Mouse (Mus musculus) NIH3T3 (cell line): ENCODE measurements around the gene Hoxa4.

ENCODE experiments used
- DNase-seq: peaks from one replicate; pipeline ENCODE4 v3.0.0-alpha.2; 2012; ENCODE audit warnings: low read depth

Hoxa4 gene

DNA sequence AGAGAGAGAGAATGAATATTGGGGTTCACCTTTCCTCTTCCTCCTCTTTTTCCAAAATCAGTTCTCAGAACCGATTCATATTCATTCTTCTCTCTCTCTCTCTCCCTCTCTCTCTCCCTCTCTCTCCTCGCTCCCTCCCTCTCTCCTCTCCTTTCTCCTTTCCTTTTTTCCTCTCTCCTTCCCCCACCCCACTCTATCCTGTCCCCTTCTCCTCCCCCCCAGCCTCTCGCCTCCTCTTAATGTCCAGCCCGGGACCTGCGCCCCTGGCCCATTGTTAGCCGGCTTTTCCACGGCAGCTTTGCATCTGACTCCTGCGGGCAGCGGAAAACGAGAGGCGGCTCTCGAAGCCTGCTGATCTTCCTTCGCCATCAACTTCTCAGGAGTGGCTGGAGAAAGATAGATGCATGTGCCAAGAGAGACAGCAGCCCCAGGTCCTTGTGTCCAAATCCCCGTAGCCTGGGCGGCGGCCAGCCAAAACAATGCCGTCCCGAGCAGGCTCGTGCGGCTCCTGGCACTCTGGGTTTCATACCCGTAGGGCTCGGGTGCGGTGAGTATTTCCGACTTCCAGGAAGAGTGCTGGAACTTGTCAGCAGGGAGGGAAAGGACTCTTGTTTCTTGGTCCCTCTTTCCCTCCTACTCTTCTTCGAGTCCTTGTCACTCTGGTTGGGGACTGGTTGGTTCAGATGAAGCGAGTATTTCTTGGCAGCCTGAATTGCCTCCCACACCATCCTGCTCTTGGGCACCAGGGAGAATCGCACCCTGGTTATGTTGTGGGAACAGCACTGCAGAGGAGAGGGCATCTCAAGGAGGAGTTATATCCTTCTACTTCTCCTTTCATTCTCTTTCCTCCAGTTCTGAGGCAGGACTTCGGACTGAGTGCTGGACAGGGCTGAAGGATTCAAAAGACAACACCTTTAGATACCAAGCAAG is 25.8 kb downstream of the Hoxa4 start:
- peak; percentile 83 for DNase-seq

DNA sequence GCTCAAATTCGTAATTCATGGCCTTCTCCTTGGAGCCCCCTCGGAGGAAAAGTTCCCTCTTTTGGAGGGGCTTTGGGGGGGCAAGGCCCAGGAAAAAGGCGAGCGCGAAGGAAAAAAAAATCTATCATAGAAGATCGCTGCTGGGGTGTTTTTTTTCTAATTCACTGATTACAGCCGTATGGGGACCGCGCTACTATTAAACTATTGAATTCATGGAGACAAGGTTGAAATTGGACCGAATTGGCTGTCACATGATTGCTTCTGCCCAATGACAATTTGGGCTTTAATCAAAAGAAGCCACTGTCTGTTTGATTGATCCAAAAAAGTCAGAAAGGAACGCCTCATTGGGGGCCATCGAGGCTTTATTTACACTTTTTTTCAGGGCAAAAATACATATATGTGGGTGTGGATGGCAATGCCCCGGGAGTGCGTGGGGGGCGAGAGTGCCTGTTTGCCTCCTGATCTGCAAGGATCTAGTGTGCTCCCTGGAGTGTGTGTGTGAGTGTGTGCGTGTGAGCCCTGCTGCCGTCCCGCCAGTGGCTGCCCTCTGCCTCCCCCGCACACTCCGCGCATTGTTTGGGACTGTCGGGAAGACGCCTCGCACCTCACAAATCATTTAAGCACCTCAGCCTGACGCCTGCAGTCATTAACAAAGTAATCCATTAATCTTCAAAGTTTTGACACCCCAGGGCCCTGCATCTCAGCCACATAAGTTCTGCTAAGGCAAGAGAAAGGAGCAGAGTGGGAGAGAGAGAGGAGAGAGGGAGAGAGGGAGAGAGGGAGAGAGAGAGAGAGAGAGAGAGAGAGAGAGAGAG is 26.7 kb downstream of the Hoxa4 start, which contains the start of gene Hoxa2:
Hoxa2 (minus strand) TSS at position 206 of the 815 bp plus-strand sequence.
- DNase-seq = peak; percentile 88

DNA sequence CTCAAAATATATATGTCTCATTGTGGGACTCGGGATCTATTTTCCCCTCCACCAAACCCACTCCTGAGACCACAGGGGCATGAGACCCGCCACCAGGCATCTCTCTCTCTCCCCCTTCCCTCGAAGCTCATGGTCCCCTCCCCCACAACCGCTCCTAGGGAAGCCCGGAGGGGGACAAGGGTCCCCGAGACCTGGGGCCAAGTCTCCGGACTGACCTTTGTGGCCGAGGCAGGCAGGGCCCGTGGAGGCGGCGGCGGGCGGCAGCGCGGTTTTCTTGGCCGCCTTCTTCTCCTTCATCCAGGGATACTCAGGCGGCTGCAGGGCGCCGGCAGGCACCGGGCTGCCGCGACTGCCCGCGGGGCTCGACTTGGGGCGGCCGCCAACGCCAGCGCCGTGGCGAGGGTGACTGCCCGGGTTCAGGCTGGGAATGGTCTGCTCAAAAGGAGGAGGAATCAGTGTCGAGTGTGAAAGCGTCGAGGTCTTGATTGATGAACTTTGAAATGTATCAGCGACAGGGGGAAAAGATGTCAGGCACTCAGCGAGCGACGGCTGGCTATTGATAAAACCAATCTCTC is 27.4 kb downstream of the Hoxa4 start:
- peak; percentile 71 for DNase-seq

DNA sequence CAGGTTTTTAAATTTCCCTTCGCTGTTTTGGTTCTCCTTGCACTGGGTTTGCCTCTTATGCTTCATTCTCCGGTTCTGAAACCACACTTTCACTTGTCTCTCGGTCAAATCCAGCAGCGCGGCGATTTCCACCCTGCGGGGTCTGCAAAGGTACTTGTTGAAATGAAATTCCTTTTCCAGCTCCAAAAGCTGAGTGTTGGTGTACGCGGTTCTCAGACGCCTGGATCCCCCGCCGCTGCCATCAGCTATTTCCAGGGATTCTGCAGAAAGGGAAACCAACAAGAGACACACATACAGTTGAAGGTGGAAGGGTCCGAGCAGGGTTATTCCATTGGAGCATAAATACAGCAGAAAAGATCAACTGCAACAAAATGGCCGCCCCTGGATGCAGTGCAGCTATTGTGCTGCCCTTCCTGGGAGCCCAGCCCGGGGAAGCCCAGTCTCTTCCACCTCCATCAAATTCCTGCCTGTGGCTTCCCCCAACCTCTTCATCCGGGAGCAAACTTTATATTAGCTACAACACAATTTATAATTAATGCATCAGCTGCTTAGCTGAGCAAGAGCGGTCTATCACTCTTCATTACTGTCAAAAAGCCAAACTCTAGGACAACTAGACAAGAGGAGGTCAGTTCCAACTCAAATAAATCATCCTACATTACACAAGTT is 28.1 kb downstream of the Hoxa4 start:
- DNase-seq = peak; percentile 84

DNA sequence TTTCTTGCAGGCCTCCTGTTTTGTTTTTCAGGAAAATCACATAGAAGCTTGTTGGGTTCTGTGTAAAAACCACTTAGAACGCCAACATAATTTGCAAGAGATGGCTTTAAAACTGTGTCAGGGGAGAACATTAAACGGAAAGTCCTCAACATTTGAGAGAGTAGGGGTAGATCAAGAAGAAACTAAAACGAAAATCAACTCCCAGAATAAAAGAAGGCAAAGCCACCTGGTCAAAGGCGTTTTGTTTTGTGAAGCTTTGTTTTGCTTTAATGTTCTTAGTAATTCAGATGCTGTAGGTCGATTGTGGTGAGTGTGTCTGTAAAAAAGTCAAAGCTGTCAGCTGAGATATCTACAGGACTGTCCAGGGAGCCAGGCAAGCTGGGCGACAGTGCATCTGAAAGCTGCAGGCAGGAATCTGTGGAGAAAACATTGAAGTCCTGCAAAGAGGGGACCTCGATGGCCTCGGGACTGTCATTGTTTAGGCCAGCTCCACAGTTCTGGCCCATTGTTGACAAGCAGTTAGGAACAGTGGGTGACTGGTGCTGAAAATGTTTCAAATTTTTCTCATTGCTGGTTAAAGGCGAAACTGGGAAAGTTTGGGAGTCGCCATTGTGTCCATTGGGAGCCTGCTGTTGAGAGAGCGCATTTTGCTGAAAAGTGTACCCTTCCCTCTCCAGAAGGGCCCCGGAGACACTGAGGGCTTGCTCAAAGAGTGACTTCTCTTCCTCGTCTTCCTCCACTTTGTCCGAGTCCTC is 28.8 kb downstream of the Hoxa4 start:
- DNase-seq = peak; percentile 58

DNA sequence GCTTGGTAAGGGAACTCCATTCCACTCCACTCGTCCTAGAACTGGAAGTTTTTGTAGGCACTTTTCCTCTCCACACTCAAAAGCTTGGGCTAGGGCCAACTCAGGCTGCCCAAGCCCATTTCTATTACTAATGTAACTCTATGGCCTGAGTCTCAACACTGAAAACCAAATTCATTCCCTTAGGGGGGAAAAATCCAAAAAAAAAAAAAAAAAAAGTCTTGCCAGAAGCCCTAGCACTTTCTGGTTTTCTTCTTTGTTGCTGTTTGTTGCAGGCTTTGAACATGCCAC is 29.5 kb downstream of the Hoxa4 start:
- peak; percentile 88 for DNase-seq

DNA sequence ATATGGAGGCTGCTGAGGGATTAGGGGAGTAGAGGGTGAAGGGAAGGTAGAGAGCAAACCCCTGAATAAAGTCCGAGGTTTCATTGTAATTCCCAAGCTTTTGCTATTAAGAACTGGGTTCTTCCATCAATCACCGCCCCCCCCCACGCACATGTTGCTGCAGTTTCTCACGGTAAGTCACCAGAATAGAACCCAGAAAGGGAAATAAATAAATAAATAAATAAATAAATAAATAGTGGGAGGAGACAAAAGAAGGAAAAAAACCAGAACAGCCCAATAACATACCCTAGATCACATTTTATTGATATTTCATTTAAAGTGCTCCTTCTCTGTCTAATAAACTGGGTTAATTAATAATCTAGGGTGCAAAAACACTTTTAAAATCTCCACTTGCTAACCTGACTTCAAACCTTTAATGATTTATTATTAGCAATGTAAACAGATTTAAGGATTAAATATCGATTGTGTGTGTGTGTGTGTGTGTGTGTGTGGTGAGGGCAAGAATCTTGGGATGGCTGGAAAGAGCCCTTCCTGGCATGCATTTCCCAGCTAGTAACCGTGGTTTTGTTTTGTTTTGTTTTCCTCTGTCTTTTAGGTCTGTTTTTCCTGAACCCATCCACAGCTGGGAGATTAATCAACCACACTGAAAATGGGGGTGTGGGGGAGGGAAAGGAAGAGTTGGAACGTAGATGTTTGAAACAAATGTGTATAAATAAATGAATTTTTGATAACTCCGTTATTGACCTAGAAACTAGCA is 30.0 kb downstream of the Hoxa4 start:
- no peak for DNase-seq

DNA sequence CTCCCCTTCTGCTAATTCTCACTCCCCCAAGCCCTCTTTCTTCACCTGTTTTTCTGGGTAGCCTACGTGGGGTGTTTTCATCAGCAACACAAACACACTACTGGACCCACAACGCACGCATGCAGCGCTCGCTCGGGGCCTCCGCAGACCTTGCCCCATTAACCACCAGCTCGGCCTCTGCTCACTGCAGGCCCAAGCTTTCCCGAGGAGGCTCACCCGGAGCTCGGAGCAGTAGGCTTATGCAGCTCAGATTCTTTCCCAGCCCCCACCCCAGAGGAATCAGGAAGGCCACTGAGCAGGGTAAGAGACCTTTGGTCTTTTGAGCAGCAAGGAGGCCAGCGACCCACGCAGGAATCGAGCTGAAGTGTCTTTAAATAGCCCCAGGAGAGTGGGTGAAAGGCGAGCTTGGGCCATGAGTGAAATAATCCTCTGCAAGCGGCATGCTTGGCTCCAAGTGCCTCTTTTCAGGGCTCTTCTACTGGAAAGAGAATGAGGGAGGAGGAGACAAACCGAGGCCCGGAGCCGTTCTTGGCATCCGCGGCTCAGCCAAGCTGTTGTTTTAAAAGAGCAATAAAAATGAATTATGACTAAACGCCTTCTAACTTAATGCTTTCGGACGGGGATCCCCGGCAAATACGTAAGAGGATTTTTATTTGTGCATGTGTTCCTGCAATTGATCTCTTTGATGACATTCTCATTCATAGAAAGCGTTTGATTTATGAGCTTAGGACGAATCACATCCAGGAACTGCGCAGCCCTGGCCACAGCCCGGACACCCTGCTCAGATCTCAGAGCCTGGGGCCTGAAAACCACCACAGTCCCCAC is 30.8 kb downstream of the Hoxa4 start:
- DNase-seq = peak; percentile 96

DNA sequence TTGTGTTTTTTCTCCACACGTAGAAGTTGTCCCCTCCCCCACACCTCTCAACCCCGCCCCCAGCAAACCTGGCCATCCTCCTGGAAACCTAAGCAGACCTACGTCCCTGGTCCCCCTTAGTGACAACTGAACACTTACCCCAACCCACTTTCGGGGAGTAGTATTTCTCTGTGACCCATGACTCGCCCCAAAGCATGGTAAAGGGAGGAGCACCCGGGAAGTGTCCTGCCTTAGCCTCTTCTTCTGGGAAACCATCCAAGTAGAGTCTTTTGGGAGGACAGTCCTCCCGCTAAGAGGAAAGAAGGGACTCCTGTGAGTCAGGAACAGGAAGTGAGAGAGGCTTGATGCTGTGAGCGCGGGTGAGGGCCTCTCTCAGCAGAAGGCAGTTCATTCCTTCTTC is 31.6 kb downstream of the Hoxa4 start:
- DNase-seq = peak; percentile 83

DNA sequence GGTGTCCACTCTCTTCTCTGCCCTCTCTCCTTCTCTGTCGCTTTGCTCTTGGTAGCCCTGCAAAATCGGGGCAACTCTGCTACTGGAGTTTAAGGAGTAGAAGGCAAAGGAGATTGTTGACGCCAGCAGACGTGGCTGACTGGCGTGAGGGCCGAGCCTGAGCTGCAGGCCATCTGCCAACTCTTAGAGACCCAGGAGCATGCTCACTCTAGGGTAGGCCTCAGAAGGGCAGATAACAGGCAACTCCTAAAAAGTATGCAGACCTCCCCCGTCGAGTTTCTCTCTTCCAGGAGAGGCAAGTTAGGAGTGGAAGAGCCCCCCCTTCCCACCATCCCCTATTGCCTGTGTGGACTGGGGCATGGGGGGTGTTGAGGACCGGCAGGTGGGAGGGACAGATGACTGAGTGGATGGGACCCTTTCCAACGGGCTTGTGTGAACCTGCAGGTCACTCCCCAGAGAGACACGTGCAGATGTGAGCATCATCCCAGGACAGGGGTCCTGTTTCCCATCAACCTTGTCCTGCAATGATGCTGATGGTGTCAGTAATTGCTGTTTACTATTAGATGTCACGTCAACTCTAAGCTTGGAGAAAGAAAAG is 32.3 kb downstream of the Hoxa4 start:
- peak; percentile 93 for DNase-seq

DNA sequence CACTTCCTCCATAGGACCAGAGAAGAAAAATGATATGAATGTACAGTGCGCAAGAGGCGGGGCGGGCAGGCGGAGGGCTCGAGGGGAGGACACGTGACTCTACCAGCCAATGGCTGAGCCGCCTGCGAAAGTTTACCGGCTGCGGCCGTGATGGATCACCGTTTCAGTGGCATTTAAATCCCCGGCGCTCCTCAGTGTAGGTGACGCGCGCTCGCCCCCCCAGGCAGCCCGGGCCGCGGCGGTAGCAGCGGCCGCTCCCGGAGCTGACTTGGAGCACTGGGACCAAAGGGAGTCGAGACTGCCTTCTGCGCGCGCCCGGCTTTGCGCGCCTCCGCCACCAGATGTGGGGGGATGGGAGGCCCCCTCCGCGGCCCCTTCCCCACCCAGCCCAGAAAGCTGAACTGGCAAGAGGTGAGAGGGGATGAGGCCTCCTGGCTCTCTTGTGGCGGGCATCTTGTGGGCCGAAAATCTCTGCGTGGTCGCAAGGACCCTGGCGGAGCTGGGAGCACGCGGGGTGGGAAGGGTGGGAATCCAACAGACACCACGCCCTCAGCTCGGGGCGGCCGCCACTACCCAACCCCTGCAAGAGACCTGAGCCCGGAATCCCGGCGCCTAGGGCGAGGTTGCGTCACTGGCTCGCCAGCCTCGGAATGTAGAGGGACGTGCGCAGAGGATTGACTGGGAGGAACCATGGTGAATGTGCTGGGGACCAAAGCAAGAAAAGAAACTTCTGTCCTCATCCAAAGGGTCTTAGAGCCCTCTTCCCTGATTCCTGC is 33.1 kb downstream of the Hoxa4 start, which contains the start of gene Hoxa1:
Hoxa1 (minus strand) TSS at position 42 of the 776 bp plus-strand sequence.
- DNase-seq = peak; percentile 96

DNA sequence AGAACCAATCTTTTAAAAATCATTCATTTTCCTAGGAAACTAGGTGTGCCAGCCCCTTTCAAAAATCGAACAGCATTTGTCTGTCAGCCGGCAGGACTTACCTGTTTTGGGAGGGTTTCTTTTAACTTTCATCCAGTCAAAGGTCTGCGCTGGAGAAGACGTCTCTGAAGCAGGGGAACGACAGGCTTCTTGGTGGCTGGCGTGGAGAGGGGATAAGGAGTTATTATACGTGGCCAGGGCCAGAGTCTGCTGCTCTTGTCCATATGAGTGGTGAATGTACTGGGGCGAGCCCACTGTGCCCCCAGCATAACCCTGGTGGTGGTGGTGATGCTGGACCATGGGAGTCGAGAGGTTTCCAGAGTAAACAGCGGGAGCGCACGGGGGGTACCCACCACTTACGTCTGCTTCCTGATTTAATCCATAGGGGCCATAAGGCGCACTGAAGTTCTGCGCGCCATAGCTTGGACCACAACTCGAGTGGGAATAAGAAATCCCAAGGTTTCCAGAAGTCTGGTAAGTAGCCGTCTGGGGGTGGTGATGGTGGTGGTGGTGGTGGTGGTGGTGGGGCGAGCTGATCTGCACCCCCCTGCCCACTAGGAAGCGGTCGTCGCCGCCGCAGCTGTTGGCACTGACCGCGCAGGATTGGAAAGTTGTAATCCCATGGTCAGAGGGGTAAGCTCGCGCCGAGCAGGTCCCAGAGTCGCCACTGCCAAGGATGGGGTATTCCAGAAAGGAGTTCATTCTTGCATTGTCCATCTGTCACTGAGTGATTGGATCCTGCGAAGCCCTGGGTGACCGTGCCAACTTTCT is 33.9 kb downstream of the Hoxa4 start:
- no peak for DNase-seq

DNA sequence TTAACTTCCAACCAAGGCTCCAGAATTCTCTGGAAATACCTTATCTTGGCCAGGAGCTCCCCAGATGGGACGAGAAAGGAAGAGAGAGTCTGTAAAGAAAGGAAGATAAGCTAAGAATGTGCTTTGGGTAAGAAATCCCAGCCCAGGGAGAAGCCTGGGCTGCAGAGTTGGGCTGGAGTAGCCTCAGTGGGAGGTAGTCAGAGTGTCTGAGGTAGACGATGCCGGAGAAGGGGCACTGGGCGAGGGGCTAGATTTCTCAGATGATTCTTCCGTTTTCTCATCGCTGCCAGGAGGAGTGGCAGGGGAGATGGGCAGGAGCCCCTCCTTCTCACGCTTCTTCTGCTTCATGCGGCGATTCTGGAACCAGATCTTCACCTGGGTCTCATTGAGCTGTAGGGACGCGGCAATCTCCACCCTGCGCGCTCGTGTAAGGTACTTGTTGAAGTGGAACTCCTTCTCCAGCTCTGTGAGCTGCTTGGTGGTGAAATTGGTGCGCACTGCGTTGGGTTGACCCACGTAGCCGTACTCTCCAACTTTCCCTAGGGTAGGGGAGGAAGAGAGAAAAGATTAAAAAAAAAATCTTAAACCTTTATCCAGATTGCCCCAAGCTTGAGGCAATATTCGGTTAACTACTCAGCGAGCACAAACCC is 34.9 kb downstream of the Hoxa4 start:
- DNase-seq = no peak

DNA sequence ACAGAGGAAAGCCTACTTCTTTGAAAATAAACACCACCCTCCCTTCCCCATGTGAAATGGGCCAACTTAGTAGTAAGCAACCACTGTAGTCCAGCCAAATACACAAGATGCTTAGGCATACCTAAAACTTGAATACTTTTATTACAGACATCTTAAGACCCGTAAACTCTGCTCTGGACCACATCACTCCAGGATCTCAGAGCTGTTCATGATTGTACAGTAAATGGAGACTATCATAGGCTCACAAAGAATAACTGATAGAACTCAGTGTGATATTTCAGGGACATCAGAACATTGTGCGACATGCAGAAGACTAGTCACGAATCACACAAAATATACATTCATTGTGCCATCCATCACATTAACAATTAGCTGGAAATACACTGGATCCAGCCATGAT is 36.1 kb downstream of the Hoxa4 start:
- DNase-seq = no peak

DNA sequence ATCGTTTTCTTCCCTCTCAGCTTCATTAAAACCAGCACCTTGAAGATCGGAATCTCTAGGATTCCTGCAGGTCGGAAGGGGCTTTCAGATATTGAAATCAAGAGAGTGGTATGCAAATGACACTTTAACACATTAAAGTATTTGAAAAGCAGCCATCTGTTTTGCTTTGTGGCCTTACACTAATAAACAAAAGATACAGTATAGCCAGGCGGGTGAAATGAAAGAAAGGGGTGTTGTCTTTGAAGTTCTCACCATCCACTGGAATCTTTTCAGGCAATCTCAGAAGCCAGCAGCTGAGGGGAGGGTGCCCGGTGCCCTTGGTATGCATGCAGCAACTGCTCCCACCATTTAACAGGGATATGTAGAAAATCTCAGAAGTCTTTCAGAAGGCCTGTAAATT is 37.5 kb downstream of the Hoxa4 start:
- no peak for DNase-seq

DNA sequence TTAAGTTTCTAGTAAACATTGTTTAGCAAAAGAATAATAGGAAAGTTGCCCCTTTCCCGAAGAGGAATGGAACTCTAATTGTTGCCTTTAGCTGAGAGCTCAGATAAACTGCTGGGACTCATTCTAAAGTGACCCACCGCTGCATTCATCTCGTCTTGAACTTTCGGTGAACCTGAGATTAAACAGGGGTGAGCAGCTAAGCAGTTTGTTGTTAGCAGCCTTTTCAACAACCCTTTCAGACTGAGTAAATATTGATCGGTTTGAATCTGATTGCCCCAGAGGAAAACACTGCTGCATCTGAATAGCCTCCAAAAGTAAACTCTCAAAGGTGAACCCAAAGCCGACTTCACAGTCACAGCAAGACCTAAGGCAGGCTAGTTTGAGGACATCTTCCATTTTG is 38.3 kb downstream of the Hoxa4 start:
- DNase-seq = no peak
